Mouse (Mus musculus): ENCODE measurements at regions not wholly inside any gene's neighbourhood (a gene's known extent, or its start where the extent isn't known, plus 50 kb on each side); places are given as distances from the start of the nearest gene placed in this dataset.

- no peak for TF ChIP-seq MYOG (IDR thresholded peaks at IDR 0.05; ENCODE audit: control insufficient read depth, extremely low read depth, insufficient read length)
- TF ChIP-seq CTCF (IDR thresholded peaks at IDR 0.05; ENCODE audit: control insufficient read depth, insufficient read depth, insufficient read length) = no peak
- no peak for TF ChIP-seq MYOD1 (IDR thresholded peaks at IDR 0.05; ENCODE audit: control insufficient read depth, insufficient read length, low read depth)
Measured at GRCm38 (mm10) chr15:51203351-51203750, 2681.4 kb upstream of the Gm7489 start.
